Mouse (Mus musculus) ES-E14 (cell line): ENCODE data around the gene Iffo1. TPM values are rescaled to one million over a fixed set of nuclear protein-coding genes. Genes with fewer than 3 reads are reported as not detected.

Experiments used
- DNase-seq: peaks from one replicate; pipeline ENCODE4 v3.0.0-alpha.2; 2013; ENCODE audit warnings: low read depth, low spot score
- H3K27ac ChIP-seq: 2 replicates; pipeline ENCODE4 v1.5.1; 2012; ENCODE audit warnings: low read depth, mild to moderate bottlenecking, low read length, moderate library complexity, mixed read lengths; ENCODE audit not compliant: poor library complexity, insufficient read depth, severe bottlenecking
- H3K36me3 ChIP-seq: 2 replicates; pipeline ENCODE4 v1.6.1; 2012; ENCODE audit warnings: mild to moderate bottlenecking, low read length, moderate library complexity, mixed read lengths; ENCODE audit not compliant: control insufficient read depth, poor library complexity, insufficient read depth, severe bottlenecking
- H3K4me1 ChIP-seq, 2 experiments: fragments of 150-350 bp in 1 of 2; sonication (generic) in 1 of 2; 2 replicates each; pipeline ENCODE4 v1.6.1; 2012; ENCODE audit warnings: low read length in 2 of 2, mild to moderate bottlenecking in 1 of 2, mixed read lengths in 1 of 2; ENCODE audit not compliant: control insufficient read depth in 2 of 2, insufficient read depth in 2 of 2, poor library complexity in 1 of 2
- H3K4me3 ChIP-seq, 2 experiments: fragments of 150-350 bp in 1 of 2; sonication (generic) in 1 of 2; 2 replicates each; pipeline ENCODE4 v1.5.1; 2012; ENCODE audit warnings: low read length in 2 of 2, low read depth in 1 of 2, mild to moderate bottlenecking in 1 of 2, mixed read lengths in 1 of 2; ENCODE audit not compliant: insufficient read depth in 1 of 2, poor library complexity in 1 of 2, severe bottlenecking in 1 of 2
- H3K9ac ChIP-seq: 2 replicates; pipeline ENCODE4 v1.6.1; 2012; ENCODE audit warnings: low read depth, mild to moderate bottlenecking, low read length, mixed read lengths; ENCODE audit not compliant: poor library complexity, insufficient read depth, severe bottlenecking
- H3K9me3 ChIP-seq: fragments of 150-350 bp; sonication (generic); 2 replicates; pipeline ENCODE4 v1.6.1; 2012; ENCODE audit warnings: low read depth, mild to moderate bottlenecking, low read length; ENCODE audit not compliant: control insufficient read depth, insufficient read depth
- CHD2 ChIP-seq: IDR thresholded peaks from 2 replicates; pipeline ENCODE4 v1.6.1; 2014; ENCODE audit warnings: mild to moderate bottlenecking, low read depth, low read length, inconsistent platforms
- HCFC1 ChIP-seq: IDR thresholded peaks from 2 replicates; pipeline ENCODE4 v1.6.1; 2012; ENCODE audit warnings: low read length, inconsistent platforms, borderline replicate concordance; ENCODE audit not compliant: insufficient read depth
- MAFK ChIP-seq: IDR thresholded peaks from 2 replicates; pipeline ENCODE4 v1.6.1; 2014; ENCODE audit warnings: mild to moderate bottlenecking, low read depth, low read length, inconsistent platforms; ENCODE audit not compliant: insufficient read depth
- ZC3H11A ChIP-seq: IDR thresholded peaks from 2 replicates; pipeline ENCODE4 v1.6.1; 2012; ENCODE audit warnings: low read depth, mild to moderate bottlenecking, inconsistent platforms, low read length, borderline replicate concordance
- ZNF384 ChIP-seq: IDR thresholded peaks from 2 replicates; pipeline ENCODE4 v1.6.1; 2012; ENCODE audit warnings: low read depth, low read length, inconsistent platforms
- in situ Hi-C, 2 experiments: fragments of 600-800 bp; cut with MboI; formaldehyde crosslinking; loops; one replicate each; pipeline ENCODE4 v1.15.1; 2025; ENCODE audit warnings: low sequenced_read_pairs in 2 of 2, inconsistent platforms in 1 of 2; ENCODE audit not compliant: unreplicated experiment in 2 of 2
- total RNA-seq: library from RNA; depleted of rRNA; stranded (reverse); fragments of 300-350 nt; gene quantifications from 2 replicates; pipeline ENCODE4 v1.2.3, GENCODE M21; 2012; rRNA removed

The Iffo1 gene
- 15.1 and 16.5 TPM in 2 replicates for total RNA-seq

DNA sequence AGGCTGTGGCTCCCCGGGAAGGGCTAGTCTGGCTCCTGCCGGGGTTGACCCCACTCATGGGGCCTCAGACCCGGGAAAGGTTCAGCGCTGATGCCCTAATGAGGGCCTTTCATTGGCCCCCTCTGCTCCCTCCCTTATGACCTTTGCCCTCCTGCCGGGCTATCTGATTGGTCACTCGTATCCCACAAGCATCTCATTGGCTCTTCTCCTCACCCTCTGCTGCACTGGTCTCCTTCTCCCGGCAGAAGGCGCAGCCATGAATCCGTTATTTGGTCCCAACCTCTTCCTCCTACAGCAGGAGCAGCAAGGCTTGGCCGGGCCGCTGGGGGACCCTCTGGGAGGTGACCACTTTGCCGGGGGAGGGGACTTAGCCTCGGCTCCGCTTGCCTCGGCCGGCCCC, at the start of gene Iffo1:
Iffo1 (plus strand) TSS at position 241 of the 400 bp plus-strand sequence.
- peaks cover 35% of the 10 kb centered on the region for H3K36me3 ChIP-seq
- peaks cover 4 to 21% of the 10 kb centered on the region in 2 experiments; a peak in 2 of 4 replicates for H3K4me1 ChIP-seq

DNA sequence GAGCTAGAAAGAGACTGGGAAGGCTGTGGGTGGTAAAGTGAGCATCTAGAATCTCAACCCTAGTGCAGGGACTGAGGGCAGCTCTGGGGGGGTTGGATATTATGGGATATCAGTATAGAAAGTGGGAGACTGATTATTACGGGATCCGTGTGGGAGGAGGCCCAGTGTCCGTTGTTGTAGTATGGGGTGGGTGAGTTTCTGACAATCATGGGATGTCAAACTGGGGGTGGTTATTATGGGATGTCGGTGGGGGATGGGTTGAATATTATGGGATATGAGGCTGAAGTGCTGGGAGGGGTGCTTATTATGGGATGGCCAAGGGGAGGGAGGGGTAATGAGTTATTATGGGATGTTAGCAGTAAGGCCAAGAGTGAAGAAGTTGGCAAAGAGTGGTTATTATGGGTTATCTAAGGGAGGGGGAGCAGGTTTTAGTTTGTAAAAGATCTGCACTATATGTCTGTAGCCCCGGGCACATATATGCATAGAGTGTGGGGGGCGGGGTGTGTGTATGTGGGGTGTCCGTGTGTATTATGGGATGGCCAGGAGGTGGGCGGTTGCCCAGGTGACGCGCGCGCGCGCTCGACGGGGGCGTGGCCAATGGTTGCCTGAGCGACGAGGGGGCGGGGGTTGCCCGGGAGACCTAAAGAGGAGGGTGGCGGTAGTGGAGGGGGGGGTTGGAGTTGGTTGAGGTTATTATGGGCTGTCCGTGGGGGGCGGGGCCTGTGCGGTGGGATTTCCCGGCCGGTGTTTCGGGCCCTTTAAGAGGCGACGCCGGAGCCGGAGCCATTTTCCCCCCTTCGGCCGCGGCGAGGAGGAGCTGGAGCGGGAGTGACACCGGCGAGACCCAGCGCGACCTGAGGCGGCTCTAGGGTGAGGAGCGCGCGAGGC, 49.4 kb upstream of the Iffo1 start, which contains the start of gene Chd4:
Chd4 (plus strand) TSS at position 591 of the 888 bp plus-strand sequence.
- no peaks in the 10 kb centered on the region for H3K9me3 ChIP-seq
- H3K36me3 ChIP-seq, result peaks cover 27% of the 10 kb centered on the region
- no peak for DNase-seq
- H3K9ac ChIP-seq, result peak within 1 kb of the TSS; percentile 91
- H3K4me3 ChIP-seq, result peak within 1 kb of the TSS; percentile 80 to 91
- in situ Hi-C loops, result no loop called here
- H3K4me1 ChIP-seq, result peaks cover 0 to 27% of the 10 kb centered on the region in 2 experiments; a peak in 2 of 4 replicates
- peak within 1 kb of the TSS; percentile 75 for H3K27ac ChIP-seq
- TF ChIP-seq CHD2 (no peak), HCFC1 (no peak), ZC3H11A (no peak), MAFK (no peak)

More for the DNA sequence above, at the start of gene Iffo1:
- Histone ChIP-seq H3K27ac (peak within 1 kb of the TSS; percentile 32; the same call in 1 of the 2 replicates), H3K9me3 (no peaks in the 10 kb centered on the region), H3K9ac (peak within 1 kb of the TSS; percentile 78), H3K4me3 (peak within 1 kb of the TSS; percentile 78 to 83)
- peak; percentile 91 for DNase-seq
- peak; percentile 92 for TF ChIP-seq CHD2
- TF ChIP-seq ZNF384, result no peak
- TF ChIP-seq MAFK, result no peak
- TF ChIP-seq ZC3H11A, result no peak
- no peak for TF ChIP-seq HCFC1
- in situ Hi-C loops, result no loop called here

DNA sequence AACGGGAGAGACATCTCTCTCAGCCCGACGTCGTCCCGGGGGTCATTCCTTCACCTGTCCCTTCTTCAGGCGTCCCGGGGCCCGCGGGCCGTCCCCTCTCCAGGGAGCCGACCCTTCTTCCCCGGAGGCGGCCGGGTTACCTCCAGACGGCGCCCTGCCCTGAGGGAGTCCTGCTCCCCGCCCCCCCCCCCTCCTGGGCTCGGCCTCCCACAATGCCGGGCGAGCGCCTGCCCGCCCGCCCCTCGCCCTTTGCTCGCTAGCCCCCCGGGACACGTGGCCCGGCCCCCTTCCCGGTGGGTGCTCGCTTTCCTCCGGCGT, 48.8 kb upstream of the Iffo1 start:
- H3K36me3 ChIP-seq, result peaks cover 33% of the 10 kb centered on the region
- H3K4me1 ChIP-seq, result peaks cover 0 to 26% of the 10 kb centered on the region in 2 experiments; a peak in 2 of 4 replicates
- H3K9ac ChIP-seq, result peak overlapping the region; percentile 91
- TF ChIP-seq MAFK (no peak), HCFC1 (no peak), CHD2 (no peak)
- peak overlapping the region; percentile 80 to 91 for H3K4me3 ChIP-seq
- in situ Hi-C loops, result no loop called here
- H3K9me3 ChIP-seq, result no peaks in the 10 kb centered on the region
- DNase-seq, result no peak
- peak overlapping the region; percentile 75 for H3K27ac ChIP-seq

DNA sequence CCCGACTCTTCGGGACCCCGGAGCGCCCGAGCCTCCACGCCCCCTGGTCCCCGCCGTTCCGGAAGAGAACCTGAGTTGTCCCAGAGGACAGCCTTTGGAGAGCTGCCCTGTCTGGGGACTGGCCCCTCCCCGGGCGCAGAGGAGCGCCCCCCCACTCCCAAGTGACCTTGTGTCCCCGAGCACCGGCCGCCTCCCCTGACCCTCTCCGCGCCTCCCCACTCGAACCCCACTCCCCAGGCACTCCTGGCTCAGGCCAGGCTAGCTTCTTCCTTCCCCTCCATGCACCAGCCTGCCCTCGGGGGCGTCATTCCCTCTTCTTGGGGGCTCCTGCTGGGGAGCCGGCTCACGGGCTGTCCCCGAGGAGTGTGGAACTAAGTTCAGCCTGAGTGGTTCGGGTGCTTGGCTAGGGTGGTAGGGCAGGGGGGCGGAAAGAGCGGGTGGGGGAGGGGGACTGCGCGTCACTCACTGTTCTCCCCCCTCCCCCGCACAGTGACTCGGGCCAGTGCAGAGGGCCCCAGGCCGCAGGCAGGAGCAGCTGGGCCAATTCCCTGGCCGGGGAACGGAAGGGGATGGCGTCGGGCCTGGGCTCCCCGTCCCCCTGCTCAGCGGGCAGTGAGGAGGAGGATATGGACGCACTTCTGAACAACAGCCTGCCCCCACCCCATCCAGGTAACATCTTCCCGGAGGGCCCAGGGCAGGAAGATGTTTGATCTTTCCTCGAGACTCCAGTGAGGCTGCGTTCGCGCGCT, 48.3 kb upstream of the Iffo1 start:
- in situ Hi-C loops, result no loop called here
- DNase-seq, result no peak
- H3K9me3 ChIP-seq, result no peaks in the 10 kb centered on the region
- peaks cover 0 to 23% of the 10 kb centered on the region in 2 experiments; a peak in 2 of 4 replicates for H3K4me1 ChIP-seq
- peaks cover 38% of the 10 kb centered on the region for H3K36me3 ChIP-seq
- H3K4me3 ChIP-seq, result peak overlapping the region; percentile 80 to 91
- H3K9ac ChIP-seq, result peak overlapping the region; percentile 91
- peak overlapping the region; percentile 75 for H3K27ac ChIP-seq
- TF ChIP-seq ZC3H11A (no peak), HCFC1 (no peak), ZNF384 (no peak), CHD2 (no peak), MAFK (no peak)
